Mouse (Mus musculus) heart, postnatal 0 days (tissue): Measurements from ENCODE around the gene Scn4a. TPM values are rescaled to one million over a fixed set of nuclear protein-coding genes. Genes with fewer than 3 reads are reported as not detected.

Source experiments
- ATAC-seq: fragments of 200-750 bp; cut with Nextera tagmentation; 2 replicates; pipeline ENCODE4 v1.8.0; 2017; ENCODE audit warnings: low read depth, moderate number of reproducible peaks, moderate library complexity; ENCODE audit not compliant: insufficient read depth
- DNase-seq: peaks from one replicate; pipeline ENCODE4 v3.0.0-alpha.2; 2016; ENCODE audit warnings: low spot score
- H3K27ac ChIP-seq: fragments of 300-500 bp; sonication (generic); 2 replicates; pipeline ENCODE4 v1.5.1; 2014; ENCODE audit warnings: low read depth, mild to moderate bottlenecking
- H3K27me3 ChIP-seq: fragments of 300-500 bp; sonication (generic); 2 replicates; pipeline ENCODE4 v1.6.1; 2014; ENCODE audit warnings: low read length, mixed read lengths; ENCODE audit not compliant: control insufficient read depth, insufficient read depth
- H3K36me3 ChIP-seq: fragments of 300-500 bp; sonication (generic); replicated peaks from 2 replicates; pipeline ENCODE4 v1.6.1; 2014; ENCODE audit warnings: low read length, mixed read lengths; ENCODE audit not compliant: control insufficient read depth, insufficient read depth
- H3K4me1 ChIP-seq: fragments of 300-500 bp; sonication (generic); 2 replicates; pipeline ENCODE4 v1.6.1; 2014; ENCODE audit warnings: antibody characterized with exemption; ENCODE audit not compliant: control insufficient read depth, insufficient read depth
- H3K4me2 ChIP-seq: fragments of 300-500 bp; sonication (generic); 2 replicates; pipeline ENCODE4 v1.6.1; 2014; ENCODE audit warnings: low read depth, mild to moderate bottlenecking, low read length, moderate library complexity
- H3K4me3 ChIP-seq: fragments of 300-500 bp; sonication (generic); 2 replicates; pipeline ENCODE4 v1.5.1; 2014; ENCODE audit warnings: low read depth, low read length
- H3K9ac ChIP-seq: fragments of 300-500 bp; sonication (generic); replicated peaks from 2 replicates; pipeline ENCODE4 v1.6.1; 2014; ENCODE audit warnings: low read depth, low read length, mixed read lengths
- H3K9me3 ChIP-seq: fragments of 300-500 bp; sonication (generic); replicated peaks from 2 replicates; pipeline ENCODE4 v1.6.1; 2016; ENCODE audit warnings: low read length; ENCODE audit not compliant: control insufficient read depth
- CTCF ChIP-seq: IDR thresholded peaks from 2 replicates; pipeline ENCODE4 v1.5.1; 2016; ENCODE audit warnings: antibody characterized with exemption, control low read depth, low read depth
- EP300 ChIP-seq: IDR thresholded peaks from 2 replicates; pipeline ENCODE4 v1.6.1; 2016; ENCODE audit warnings: antibody characterized with exemption, low read depth
- WGBS: fragments of 180-500 bp; shearing (Covaris S2); extraction: QIAGEN DNeasy Blood & Tissue Kit; methylation state at CpG from one replicate; pipeline ENCODE4 v1.1.7; 2014; 5-methylcytosine and 5-hydroxymethylcytosine counted together
- polyA plus RNA-seq: library from polyadenylated mRNA; unstranded; fragments of >200 nt; fragmentation: Nextera tagmentation; extraction: Ambion mirVana; gene quantifications from 2 replicates; pipeline ENCODE4 v1.2.1, GENCODE M21; 2015
- total RNA-seq: library from RNA; depleted of rRNA; stranded (reverse); fragments of >200 nt; gene quantifications from 2 replicates; pipeline ENCODE4 v1.2.3, GENCODE M21; 2014; ENCODE audit warnings: low replicate concordance

Gene Scn4a
- total and polyA plus RNA-seq, 2 experiments from 2014 or later: 0.51 to 0.76 TPM

GRCm38 (mm10) chr11:106306758-106307157 is 46.3 kb downstream of the Scn4a start:
- WGBS: 81% methylated on average over 9 of the region's 9 CpGs
- TF ChIP-seq EP300 (no peak), CTCF (no peak)
- no peaks in the 10 kb centered on the region for H3K4me1 ChIP-seq

DNA sequence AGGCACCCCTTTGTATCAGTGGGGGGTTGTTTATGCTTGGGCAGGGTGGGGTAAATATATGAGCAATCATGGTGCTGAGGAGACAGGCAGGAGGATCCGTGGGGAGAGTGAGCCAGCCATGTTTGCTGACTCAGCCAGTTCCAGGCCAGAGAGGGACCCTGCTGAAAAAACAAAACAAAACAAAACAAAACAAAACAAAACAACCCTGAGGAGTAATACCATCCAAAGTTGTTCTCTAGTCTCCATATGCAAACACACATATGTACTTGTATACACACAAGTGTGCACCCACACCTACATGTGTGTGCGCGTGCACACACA is 47.1 kb downstream of the Scn4a start:
- no peaks in the 10 kb centered on the region for H3K9me3 ChIP-seq
- 91% methylated on average over 3 of the region's 3 CpGs for WGBS
- H3K4me2 ChIP-seq: no peak overlapping the region
- no peaks in the 10 kb centered on the region for H3K27me3 ChIP-seq
- no peaks in the 10 kb centered on the region for H3K4me1 ChIP-seq
- no peaks in the 10 kb centered on the region for H3K36me3 ChIP-seq
- TF ChIP-seq CTCF (no peak), EP300 (no peak)
- H3K4me3 ChIP-seq: no peak overlapping the region
- H3K9ac ChIP-seq: no peak overlapping the region
- ATAC-seq (no peak), DNase-seq (no peak)
- H3K27ac ChIP-seq: no peak overlapping the region

More at GRCm38 (mm10) chr11:106306758-106307157, 46.3 kb downstream of the Scn4a start:
- Histone ChIP-seq H3K36me3 (no peaks in the 10 kb centered on the region), H3K4me2 (no peak overlapping the region), H3K9ac (no peak overlapping the region), H3K9me3 (no peaks in the 10 kb centered on the region), H3K4me3 (no peak overlapping the region), H3K27ac (no peak overlapping the region), H3K27me3 (no peaks in the 10 kb centered on the region)
- ATAC-seq (no peak), DNase-seq (no peak)

- no peak for TF ChIP-seq CTCF
- TF ChIP-seq EP300: no peak
- ATAC-seq (no peak), DNase-seq (no peak)
- Histone ChIP-seq H3K4me3 (no peak overlapping the region), H3K27ac (no peak overlapping the region), H3K4me1 (no peaks in the 10 kb centered on the region), H3K9ac (no peak overlapping the region), H3K9me3 (no peaks in the 10 kb centered on the region), H3K36me3 (no peaks in the 10 kb centered on the region), H3K27me3 (no peaks in the 10 kb centered on the region), H3K4me2 (no peak overlapping the region)
- WGBS: 78% methylated on average over 10 of the region's 10 CpGs
Measured at GRCm38 (mm10) chr11:106305348-106306064, 47.6 kb downstream of the Scn4a start.

DNA sequence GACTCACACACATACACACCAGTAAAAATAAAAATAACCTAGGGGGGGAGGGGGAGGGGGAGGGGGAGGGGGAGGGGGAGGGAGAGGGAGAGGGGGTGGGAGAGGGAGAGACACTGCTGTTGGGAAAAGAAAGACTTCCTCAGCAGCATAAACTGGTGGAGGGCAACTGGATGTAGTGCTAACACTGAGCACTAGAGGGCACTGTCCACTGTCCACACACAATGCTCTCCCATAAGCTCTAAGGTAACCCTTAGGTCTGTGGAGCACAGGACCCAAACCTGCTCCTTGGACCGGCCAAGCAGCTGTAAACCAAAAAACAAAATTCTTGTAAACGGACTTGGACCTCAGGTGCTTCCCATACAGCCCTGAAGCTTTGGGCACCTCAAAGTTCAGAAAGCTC is 50.5 kb downstream of the Scn4a start:
- Histone ChIP-seq H3K9me3 (no peaks in the 10 kb centered on the region), H3K4me1 (no peaks in the 10 kb centered on the region), H3K27me3 (no peaks in the 10 kb centered on the region), H3K36me3 (no peaks in the 10 kb centered on the region), H3K9ac (no peak overlapping the region), H3K4me3 (no peak overlapping the region), H3K4me2 (no peak overlapping the region), H3K27ac (no peak overlapping the region)
- 20% methylated on average over 2 of the region's 2 CpGs for WGBS
- DNase-seq: peak; percentile 46
- TF ChIP-seq EP300 (no peak), CTCF (peak; percentile 87)
- ATAC-seq: peak; percentile 78; the same call in 1 of the 2 replicates

GRCm38 (mm10) chr11:106301765-106302164 is 51.3 kb downstream of the Scn4a start, which contains the start of gene Gh:
Gene Gh, minus strand, starts transcription at chr11:106301865.
- Histone ChIP-seq H3K27ac (no peak within 1 kb of the TSS), H3K4me3 (no peak within 1 kb of the TSS), H3K4me1 (no peaks in the 10 kb centered on the region), H3K9ac (no peak within 1 kb of the TSS), H3K9me3 (no peaks in the 10 kb centered on the region), H3K4me2 (no peak within 1 kb of the TSS), H3K36me3 (no peaks in the 10 kb centered on the region), H3K27me3 (no peaks in the 10 kb centered on the region)
- DNase-seq (no peak), ATAC-seq (no peak)
- WGBS: 81% methylated on average over 9 of the region's 9 CpGs
- TF ChIP-seq CTCF: no peak
- no peak for TF ChIP-seq EP300

- Histone ChIP-seq H3K4me2 (no peak overlapping the region), H3K36me3 (no peaks in the 10 kb centered on the region), H3K27me3 (no peaks in the 10 kb centered on the region), H3K4me3 (no peak overlapping the region), H3K27ac (no peak overlapping the region), H3K4me1 (no peaks in the 10 kb centered on the region), H3K9me3 (no peaks in the 10 kb centered on the region), H3K9ac (no peak overlapping the region)
- WGBS: 91% methylated on average over 2 of the region's 2 CpGs
- TF ChIP-seq CTCF: no peak
- TF ChIP-seq EP300: no peak
- DNase-seq: no peak
- ATAC-seq: no peak
Measured at GRCm38 (mm10) chr11:106291861-106292260, 61.2 kb downstream of the Scn4a start.
